Mouse (Mus musculus) urinary bladder, postnatal 25 days (tissue): ENCODE results near the gene Actr6.
A peak's percentile ranks its signal among the peaks of the same experiment; 100 is the strongest.

Experiments
- DNase-seq: peaks from one replicate; pipeline ENCODE4 v3.0.0; 2022; ENCODE audit warnings: low spot score

The Actr6 gene

GRCm38 (mm10) chr10:89732001-89732794 is at the start of gene Actr6:
Actr6 (minus strand) TSS chr10:89732295.
- DNase-seq, result peak; percentile 92

- DNase-seq, result no peak
These were observed 43.9 kb upstream of the Actr6 start for GRCm38 (mm10) chr10:89776029-89776428.

- DNase-seq, result no peak
These were observed 39.8 kb upstream of the Actr6 start for GRCm38 (mm10) chr10:89771894-89772293.

- DNase-seq, result no peak
These were observed 37.0 kb upstream of the Actr6 start for GRCm38 (mm10) chr10:89769096-89769495.

GRCm38 (mm10) chr10:89768352-89769020 is 36.4 kb upstream of the Actr6 start:
- DNase-seq, result no peak

- no peak for DNase-seq
These were observed 34.0 kb upstream of the Actr6 start for GRCm38 (mm10) chr10:89765790-89766714.

- DNase-seq, result no peak
These were observed 32.5 kb upstream of the Actr6 start for GRCm38 (mm10) chr10:89764457-89765121.

GRCm38 (mm10) chr10:89760772-89761171 is 28.7 kb upstream of the Actr6 start:
- no peak for DNase-seq

- no peak for DNase-seq
These were observed 23.1 kb upstream of the Actr6 start for GRCm38 (mm10) chr10:89755231-89755630.

GRCm38 (mm10) chr10:89751069-89751468 is 19.0 kb upstream of the Actr6 start:
- no peak for DNase-seq

GRCm38 (mm10) chr10:89748619-89749018 is 16.5 kb upstream of the Actr6 start:
- no peak for DNase-seq

- no peak for DNase-seq
These were observed 15.8 kb upstream of the Actr6 start for GRCm38 (mm10) chr10:89747911-89748310.

GRCm38 (mm10) chr10:89747221-89747905 is 15.3 kb upstream of the Actr6 start:
- DNase-seq, result no peak

- DNase-seq, result no peak
These were observed 14.5 kb upstream of the Actr6 start for GRCm38 (mm10) chr10:89746581-89746980.

GRCm38 (mm10) chr10:89745666-89746020 is 13.5 kb upstream of the Actr6 start:
- DNase-seq, result no peak

GRCm38 (mm10) chr10:89744871-89745665 is 13.0 kb upstream of the Actr6 start, which contains the start of gene Uhrf1bp1l:
Uhrf1bp1l (plus strand) TSS chr10:89744991.
- peak; percentile 93 for DNase-seq

- DNase-seq, result no peak
These were observed 12.2 kb upstream of the Actr6 start for GRCm38 (mm10) chr10:89744341-89744740.

GRCm38 (mm10) chr10:89743266-89743665 is 11.2 kb upstream of the Actr6 start:
- DNase-seq, result no peak

- no peak for DNase-seq
These were observed 8.9 kb upstream of the Actr6 start for GRCm38 (mm10) chr10:89740995-89741394.

- DNase-seq, result no peak
These were observed 7.6 kb upstream of the Actr6 start for GRCm38 (mm10) chr10:89739703-89740102.
